Mouse (Mus musculus): ENCODE measurements around the gene Rpl22. TPM values are rescaled to one million over a fixed set of nuclear protein-coding genes. Genes with fewer than 3 reads are reported as not detected.

The Rpl22 gene
- total and polyA plus RNA-seq, 2 experiments from 2014 or later: 156 to 185 TPM

GRCm38 (mm10) chr4:152315498-152316213 lies 9.9 kb upstream of the Rpl22 start:
- H3K4me2 ChIP-seq (ENCODE audit: low read depth, low read length): peak overlapping the region; percentile 53
- DNase-seq (ENCODE audit: low spot score) (peak; percentile 53), ATAC-seq (peak; percentile 21; the same call in 1 of the 2 replicates)
- H3K9ac ChIP-seq (replicated peaks; ENCODE audit: low read length): peak overlapping the region; percentile 35; the same call in 1 of the 2 replicates
- H3K4me3 ChIP-seq (ENCODE audit: low read length): peak overlapping the region; percentile 34
- no peak overlapping the region for H3K27ac ChIP-seq
- H3K27me3 ChIP-seq (ENCODE audit: insufficient read depth, low read length): peaks cover 34% of the 10 kb centered on the region
- peaks cover 14% of the 10 kb centered on the region; the same call in 1 of the 2 replicates for H3K4me1 ChIP-seq (ENCODE audit: insufficient read depth, low read length)
- no peaks in the 10 kb centered on the region for H3K9me3 ChIP-seq (ENCODE audit: low read length)
- no peak for TF ChIP-seq CTCF (IDR thresholded peaks at IDR 0.05; ENCODE audit: low read depth)
- H3K36me3 ChIP-seq (ENCODE audit: insufficient read depth, low read length): no peaks in the 10 kb centered on the region
- under 1% methylated on average over 43 of the region's 43 CpGs for WGBS

GRCm38 (mm10) chr4:152317631-152318033 lies 7.9 kb upstream of the Rpl22 start:
- no peaks in the 10 kb centered on the region for H3K9me3 ChIP-seq (ENCODE audit: low read length)
- no peak for ATAC-seq
- H3K4me1 ChIP-seq (ENCODE audit: insufficient read depth, low read length): peaks cover 12% of the 10 kb centered on the region; the same call in 1 of the 2 replicates
- H3K27me3 ChIP-seq (ENCODE audit: insufficient read depth, low read length): peaks cover 27% of the 10 kb centered on the region
- DNase-seq (ENCODE audit: low spot score): no peak
- no peak for TF ChIP-seq CTCF (IDR thresholded peaks at IDR 0.05; ENCODE audit: low read depth)
- H3K36me3 ChIP-seq (ENCODE audit: insufficient read depth, low read length): no peaks in the 10 kb centered on the region
- 61% methylated on average over 6 of the region's 6 CpGs for WGBS
- no peak overlapping the region for H3K4me3 ChIP-seq (ENCODE audit: low read length)
- no peak overlapping the region for H3K4me2 ChIP-seq (ENCODE audit: low read depth, low read length)
- H3K9ac ChIP-seq (replicated peaks; ENCODE audit: low read length): no peak overlapping the region
- no peak overlapping the region for H3K27ac ChIP-seq

GRCm38 (mm10) chr4:152318517-152319234 lies 6.9 kb upstream of the Rpl22 start, which contains the start of gene Rnf207:
Gene Rnf207 (minus strand): TSS chr4:152318993.
- Histone ChIP-seq H3K4me1 (ENCODE audit: insufficient read depth, low read length) (0 out of 2 replicates have a peak, but pooled peaks cover 2% of the 10 kb centered on the region), H3K27me3 (ENCODE audit: insufficient read depth, low read length) (peaks cover 27% of the 10 kb centered on the region), H3K36me3 (ENCODE audit: insufficient read depth, low read length) (no peaks in the 10 kb centered on the region), H3K9me3 (ENCODE audit: low read length) (no peaks in the 10 kb centered on the region), H3K4me2 (ENCODE audit: low read depth, low read length) (0 out of 2 replicates have a peak within 1 kb of the TSS, but pooled peaks have one; percentile 17), H3K9ac (replicated peaks; ENCODE audit: low read length) (0 out of 2 replicates have a peak within 1 kb of the TSS, but pooled peaks have one; percentile 13), H3K27ac (no peak within 1 kb of the TSS), H3K4me3 (ENCODE audit: low read length) (no peak within 1 kb of the TSS)
- no peak for ATAC-seq
- peak; percentile 62 for TF ChIP-seq CTCF (IDR thresholded peaks at IDR 0.05; ENCODE audit: low read depth)
- peak; percentile 55 for DNase-seq (ENCODE audit: low spot score)
- WGBS: 4% methylated on average over 26 of the region's 26 CpGs

GRCm38 (mm10) chr4:152321464-152321863 lies 4.1 kb upstream of the Rpl22 start:
- Histone ChIP-seq H3K36me3 (ENCODE audit: insufficient read depth, low read length) (no peaks in the 10 kb centered on the region), H3K27me3 (ENCODE audit: insufficient read depth, low read length) (peaks cover 1% of the 10 kb centered on the region; the same call in 1 of the 2 replicates), H3K9ac (replicated peaks; ENCODE audit: low read length) (no peak overlapping the region), H3K9me3 (ENCODE audit: low read length) (no peaks in the 10 kb centered on the region), H3K4me2 (ENCODE audit: low read depth, low read length) (no peak overlapping the region), H3K4me3 (ENCODE audit: low read length) (no peak overlapping the region), H3K4me1 (ENCODE audit: insufficient read depth, low read length) (peaks cover 2% of the 10 kb centered on the region; the same call in 1 of the 2 replicates), H3K27ac (no peak overlapping the region)
- TF ChIP-seq CTCF (IDR thresholded peaks at IDR 0.05; ENCODE audit: low read depth): no peak
- ATAC-seq (no peak), DNase-seq (ENCODE audit: low spot score) (no peak)
- WGBS: 64% methylated on average over 5 of the region's 5 CpGs

- H3K36me3 ChIP-seq (ENCODE audit: insufficient read depth, low read length): peaks cover 11% of the 10 kb centered on the region; the same call in 1 of the 2 replicates
- H3K27me3 ChIP-seq (ENCODE audit: insufficient read depth, low read length): no peaks in the 10 kb centered on the region
- DNase-seq (ENCODE audit: low spot score) (no peak), ATAC-seq (peak; percentile 8; the same call in 1 of the 2 replicates)
- no peaks in the 10 kb centered on the region for H3K9me3 ChIP-seq (ENCODE audit: low read length)
- peak overlapping the region; percentile 95 for H3K4me3 ChIP-seq (ENCODE audit: low read length)
- TF ChIP-seq CTCF (IDR thresholded peaks at IDR 0.05; ENCODE audit: low read depth): no peak
- H3K9ac ChIP-seq (replicated peaks; ENCODE audit: low read length): no peak overlapping the region
- H3K4me1 ChIP-seq (ENCODE audit: insufficient read depth, low read length): peaks cover 10% of the 10 kb centered on the region
- H3K27ac ChIP-seq: no peak overlapping the region
- WGBS: 54% methylated on average over 16 of the region's 16 CpGs
- peak overlapping the region; percentile 81 for H3K4me2 ChIP-seq (ENCODE audit: low read depth, low read length)
Observed at GRCm38 (mm10) chr4:152324641-152325562, 640 bp upstream of the Rpl22 start.

GRCm38 (mm10) chr4:152326543-152326942 lies 1.0 kb downstream of the Rpl22 start:
- WGBS: 3% methylated on average over 11 of the region's 11 CpGs
- Histone ChIP-seq H3K27ac (no peak overlapping the region), H3K4me3 (ENCODE audit: low read length) (peak overlapping the region; percentile 95), H3K9ac (replicated peaks; ENCODE audit: low read length) (peak overlapping the region; percentile 90), H3K27me3 (ENCODE audit: insufficient read depth, low read length) (no peaks in the 10 kb centered on the region), H3K36me3 (ENCODE audit: insufficient read depth, low read length) (peaks cover 25% of the 10 kb centered on the region), H3K4me1 (ENCODE audit: insufficient read depth, low read length) (peaks cover 10% of the 10 kb centered on the region), H3K4me2 (ENCODE audit: low read depth, low read length) (peak overlapping the region; percentile 81), H3K9me3 (ENCODE audit: low read length) (no peaks in the 10 kb centered on the region)
- ATAC-seq (no peak), DNase-seq (ENCODE audit: low spot score) (no peak)
- no peak for TF ChIP-seq CTCF (IDR thresholded peaks at IDR 0.05; ENCODE audit: low read depth)

Data from hindbrain, postnatal 0 days (tissue).